Mouse (Mus musculus) 3134 (cell line): ENCODE data around the gene Crbn.

Source experiments
- DNase-seq: peaks from one replicate; pipeline ENCODE4 v3.0.0-alpha.2; 2011; ENCODE audit warnings: low spot score; ENCODE audit not compliant: insufficient read length; ENCODE audit errors: extremely low read depth

Crbn gene

DNA sequence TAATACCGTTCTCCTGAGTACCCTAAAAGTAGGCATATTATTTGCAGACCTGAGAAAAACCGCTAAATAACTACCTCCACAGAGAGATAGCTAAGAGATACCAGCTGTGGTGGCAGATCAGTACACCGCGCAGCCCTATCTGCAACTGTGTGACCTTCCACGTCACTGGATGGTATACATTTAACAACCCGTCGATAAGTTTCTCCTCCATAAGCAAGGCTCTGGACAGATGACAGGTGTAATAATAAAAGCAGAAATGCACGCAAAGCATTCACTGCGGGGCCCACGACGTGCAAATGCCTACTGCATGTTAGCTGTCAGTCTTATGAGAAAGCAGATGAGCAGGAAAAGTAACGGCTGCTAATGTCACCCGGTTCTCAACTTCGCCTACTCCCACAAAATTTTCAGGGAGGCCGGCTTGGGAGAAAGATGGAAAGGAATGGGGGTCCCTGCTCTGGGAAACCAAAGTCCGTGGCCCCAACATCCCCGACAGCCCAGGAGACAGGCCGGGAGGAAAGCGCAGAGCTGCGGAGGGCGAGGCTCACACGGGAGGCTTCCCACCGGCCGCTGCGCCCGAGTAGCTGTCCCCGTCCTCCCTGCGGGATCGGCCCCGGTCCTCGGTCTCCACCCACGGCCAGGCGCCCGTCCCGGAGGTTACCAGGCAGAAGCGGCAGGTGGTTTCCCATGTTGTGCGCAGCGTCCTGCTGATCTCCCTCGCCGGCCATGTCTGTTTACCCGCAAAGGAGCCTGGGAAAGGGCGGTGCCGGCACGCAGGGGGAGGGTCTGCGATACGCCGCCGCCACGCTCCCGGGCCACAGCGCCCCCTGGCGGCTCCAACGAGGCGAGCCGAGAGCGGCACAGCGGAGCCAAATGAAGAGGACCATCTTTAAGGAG, at the start of gene Crbn:
Gene Crbn, minus strand, starts transcription at position 745 of the 894 bp plus-strand sequence.
- DNase-seq, result peak; percentile 89

DNA sequence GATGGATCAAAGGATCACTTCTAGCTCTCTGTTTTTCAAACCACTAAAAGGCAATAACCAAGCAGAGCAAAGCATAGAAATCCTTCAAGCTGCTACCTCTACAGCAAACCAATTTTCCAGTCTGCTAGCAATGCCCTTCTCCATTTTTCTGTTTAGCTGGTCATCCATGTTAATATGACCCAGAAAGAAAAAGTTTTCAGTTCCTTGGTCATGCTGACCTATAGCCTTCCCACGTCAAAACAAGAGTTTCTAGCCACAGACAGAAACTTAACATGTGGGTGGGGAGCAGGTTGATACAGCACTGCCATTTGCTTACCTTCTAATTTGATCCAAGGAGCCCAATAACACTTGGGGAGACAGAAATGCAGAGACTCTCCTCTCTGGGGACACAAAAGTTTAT, 40.3 kb upstream of the Crbn start:
- DNase-seq, result no peak

DNA sequence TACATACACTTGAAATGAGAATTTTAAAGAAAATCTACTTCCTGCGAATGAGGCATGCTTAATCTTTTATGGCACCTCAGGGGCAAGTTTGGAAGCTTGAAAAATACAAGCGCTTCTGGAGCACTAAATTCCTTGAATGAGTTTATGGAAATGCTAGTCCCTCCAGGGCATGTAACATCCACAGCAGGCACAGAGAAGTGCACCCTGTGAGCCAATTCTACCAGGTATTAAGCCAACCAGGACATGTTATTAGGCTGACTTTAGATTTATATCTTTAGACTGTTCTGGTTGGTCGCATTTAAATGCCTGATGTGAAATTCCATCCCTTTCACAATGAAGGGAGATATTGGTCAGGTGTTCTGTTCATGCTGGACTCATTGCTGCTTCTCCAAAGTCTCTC, 38.2 kb upstream of the Crbn start:
- DNase-seq, result no peak

DNA sequence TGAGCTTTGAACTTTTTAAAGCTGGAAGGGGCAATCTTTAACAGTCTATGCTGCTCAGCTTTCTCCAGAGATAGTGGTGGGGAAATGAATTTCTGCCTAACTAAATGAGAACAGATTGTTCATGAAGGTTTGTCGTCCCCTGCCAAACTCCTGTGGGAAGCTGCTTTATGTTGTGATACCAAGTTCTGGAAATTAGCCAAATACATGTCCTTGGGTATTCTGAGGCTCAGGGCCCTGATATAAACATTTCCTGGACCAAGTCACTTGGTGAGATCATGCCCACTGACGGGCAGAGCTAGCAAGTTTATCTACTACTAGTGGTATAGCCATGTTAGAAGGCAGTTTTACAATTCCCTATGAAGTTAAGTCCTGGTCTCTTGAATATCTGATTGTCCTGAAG, 35.4 kb upstream of the Crbn start:
- no peak for DNase-seq

DNA sequence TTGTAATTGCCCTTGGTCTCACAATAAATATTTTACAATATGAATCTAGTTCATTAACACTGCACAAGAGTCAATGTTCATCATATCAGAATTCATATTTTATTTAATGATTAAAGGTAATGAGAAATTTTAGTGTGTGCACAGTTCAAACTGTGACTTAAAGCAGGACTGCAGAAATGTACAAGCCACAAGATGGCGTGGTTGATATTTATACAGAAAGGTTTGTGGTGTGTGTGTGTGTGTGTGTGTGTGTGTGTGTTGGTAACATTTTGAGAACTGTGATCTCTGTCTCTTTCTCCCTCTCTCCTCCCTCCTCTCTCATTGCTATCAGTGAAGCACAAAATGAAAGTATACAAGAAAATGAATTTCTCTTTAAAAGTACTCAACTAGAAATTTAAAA, 22.5 kb upstream of the Crbn start:
- DNase-seq, result peak; percentile 18

DNA sequence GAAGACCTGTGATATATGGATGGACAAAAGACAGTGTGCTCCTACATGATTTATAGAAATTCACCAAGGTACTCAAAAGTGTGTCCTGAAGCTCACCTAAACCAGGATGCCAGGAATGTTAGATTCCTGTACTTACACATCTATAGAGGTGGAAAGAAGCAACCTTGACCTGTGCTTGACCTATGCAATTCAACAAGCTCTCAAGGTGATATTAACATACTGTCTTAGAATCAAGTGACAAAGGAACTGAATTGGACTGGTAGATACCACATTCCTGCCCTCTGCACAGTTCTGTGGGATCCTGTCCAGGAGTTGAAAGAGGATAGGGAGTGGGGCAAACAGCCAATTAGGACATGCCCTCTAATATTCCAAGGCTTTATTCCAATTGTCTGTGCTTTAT, 20.7 kb upstream of the Crbn start:
- no peak for DNase-seq

DNA sequence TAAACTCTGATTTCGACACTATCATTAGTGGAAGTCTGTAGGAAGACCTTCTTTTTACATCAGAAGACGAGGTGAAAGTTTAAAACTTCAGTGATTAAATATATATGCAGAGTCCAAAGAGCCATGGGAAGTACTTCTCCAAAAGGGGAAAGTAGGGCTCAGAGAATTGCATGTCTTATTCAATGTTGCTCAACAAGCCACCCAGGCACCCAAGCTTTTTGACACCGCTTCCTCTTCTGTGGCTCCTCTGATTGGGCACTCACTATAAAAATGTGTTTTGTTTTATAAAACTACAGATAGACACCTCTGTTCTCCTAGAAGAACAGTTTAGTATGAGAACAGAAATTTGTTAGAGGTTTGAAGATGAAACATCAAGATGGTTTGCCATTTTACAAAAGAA, 20.0 kb upstream of the Crbn start:
- DNase-seq, result no peak

DNA sequence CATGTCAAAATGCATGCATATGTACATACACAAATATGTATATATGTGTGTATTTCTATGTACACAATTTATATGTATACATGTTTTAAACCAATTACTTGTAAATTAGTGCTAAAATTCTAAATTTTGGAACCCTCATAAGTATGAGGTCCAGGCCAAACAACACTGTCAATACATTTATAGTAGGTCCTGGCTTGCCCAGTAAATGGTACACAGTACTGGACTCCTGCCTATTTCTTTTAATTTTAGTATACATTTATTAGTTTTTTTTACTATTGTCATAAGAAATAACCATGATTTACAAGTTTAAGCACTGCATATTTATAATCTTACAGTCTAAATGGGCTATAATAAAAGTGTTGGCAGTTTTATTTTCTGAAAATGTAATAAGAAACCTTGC, 19.4 kb upstream of the Crbn start:
- no peak for DNase-seq

DNA sequence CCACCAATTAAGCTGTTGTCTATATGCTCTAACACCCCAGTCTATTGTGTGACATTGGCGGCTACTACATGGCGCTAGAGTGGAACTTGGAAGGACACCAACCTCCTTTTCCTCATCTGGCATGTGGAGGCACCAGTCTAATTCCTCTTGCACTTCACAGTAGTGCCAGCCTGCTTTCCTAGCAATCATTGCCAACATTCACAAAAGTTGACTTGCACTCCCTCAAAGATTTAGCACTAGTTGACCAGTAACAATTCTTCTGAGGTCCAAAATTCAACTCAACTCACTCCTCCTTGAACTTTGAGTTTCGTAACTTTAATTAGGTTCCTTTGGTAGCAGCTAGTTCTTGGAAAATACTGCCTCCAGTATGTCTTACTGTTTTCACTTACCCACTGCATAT, 10.8 kb upstream of the Crbn start:
- DNase-seq, result no peak

DNA sequence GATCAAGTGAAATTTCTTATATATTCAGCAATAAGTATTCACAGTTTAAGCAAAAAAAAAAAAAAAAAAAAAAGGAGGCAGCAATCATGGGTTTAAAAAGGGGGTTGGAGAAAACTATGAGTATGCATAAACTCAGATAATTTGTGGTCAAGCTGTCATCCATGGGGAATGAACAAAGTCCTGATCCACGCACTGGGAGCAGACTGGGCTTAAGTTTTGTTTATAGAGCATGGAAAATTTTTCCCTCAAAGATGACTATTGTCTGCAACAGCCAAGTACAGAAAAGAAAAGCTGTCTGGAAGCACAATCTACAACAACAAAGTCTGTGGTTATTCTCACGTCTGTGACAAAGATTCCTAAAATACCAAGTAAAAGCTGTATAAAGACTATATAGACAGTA, 9.3 kb upstream of the Crbn start:
- no peak for DNase-seq

DNA sequence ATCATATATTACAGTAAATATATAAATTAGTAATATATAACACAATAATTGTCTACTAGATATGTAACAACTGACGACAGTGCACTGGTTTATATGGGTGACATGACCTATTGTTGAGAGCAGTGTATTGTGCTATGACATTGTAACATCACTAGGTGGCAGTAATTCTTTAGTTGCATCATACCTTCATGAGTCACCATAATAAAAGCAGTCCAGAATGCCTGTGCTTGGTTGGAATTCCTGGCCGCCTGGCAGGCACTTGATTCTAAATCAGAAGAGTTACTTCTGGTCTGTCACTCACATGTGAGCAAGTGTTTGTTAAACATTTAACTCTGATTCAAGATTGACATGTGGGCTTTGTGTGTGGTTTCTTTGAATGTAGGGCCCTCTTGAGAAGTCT, 5.0 kb upstream of the Crbn start:
- DNase-seq, result peak; percentile 46

DNA sequence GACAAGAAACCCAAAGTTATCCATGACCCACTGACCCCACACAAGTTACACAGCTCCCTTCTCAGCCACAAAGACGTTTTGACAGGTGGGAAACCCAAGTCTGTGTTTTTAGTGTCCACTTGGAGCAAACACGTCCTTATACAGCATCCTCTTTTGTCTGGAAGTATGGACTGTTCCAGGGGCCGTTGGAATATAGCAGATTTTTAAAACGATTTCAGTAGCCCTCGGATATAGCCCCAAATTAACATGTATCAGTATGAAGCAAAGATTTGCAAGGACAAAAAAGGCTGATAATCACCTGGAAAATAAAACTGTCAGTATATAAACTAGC, 315 bp upstream of the Crbn start:
- DNase-seq, result no peak

DNA sequence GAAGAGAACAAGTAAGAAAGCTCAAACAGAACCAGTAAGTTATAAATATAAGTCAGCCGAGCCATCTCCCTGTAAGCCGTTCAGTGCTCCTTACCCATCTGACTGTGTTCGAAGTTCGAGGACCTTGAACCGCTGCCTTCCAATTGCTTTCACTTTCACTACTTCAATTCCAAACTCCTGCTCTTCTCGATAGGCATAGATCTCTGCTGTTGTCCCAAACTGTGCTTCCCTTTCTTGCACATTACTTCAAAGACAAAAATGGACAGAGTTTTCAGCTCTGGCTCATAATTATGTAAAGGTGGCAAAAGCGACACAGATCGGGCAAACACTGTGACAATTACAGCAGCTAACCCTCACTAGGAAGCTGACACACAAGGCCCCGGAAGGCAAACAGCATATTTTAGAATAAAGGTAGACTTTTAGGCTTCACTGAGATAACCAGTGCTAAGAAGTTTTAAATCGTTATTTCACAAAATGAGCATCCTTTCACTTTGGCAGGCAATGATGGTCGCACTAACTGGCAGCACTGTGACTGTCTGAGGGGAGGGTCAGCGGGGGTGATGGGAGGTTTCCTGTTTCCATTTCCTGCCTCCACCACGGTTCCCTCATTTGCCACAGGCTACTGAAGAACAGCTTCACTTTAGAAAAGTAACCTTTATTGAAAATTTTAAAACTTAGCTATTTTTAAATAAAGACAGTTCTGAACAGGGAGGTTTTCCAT, 5.6 kb downstream of the Crbn start:
- DNase-seq, result no peak

DNA sequence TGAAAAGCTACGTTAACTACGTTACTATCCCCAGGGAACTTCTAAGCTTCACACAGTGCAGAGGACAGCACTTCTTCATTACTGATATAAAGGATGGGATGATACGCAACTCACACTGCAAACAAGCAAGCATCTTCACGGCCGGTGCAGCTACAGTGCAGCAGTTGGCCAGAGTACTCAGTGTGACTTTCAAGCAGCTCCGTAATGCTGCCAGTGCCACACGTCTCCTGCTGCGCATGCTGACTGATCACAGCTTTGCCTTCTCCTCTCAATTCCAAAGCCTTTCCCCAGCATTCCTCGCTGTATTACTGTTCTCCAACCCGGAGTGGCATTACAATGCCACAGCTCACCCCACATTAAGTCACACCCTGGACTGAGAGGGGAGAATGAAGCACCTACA, 6.3 kb downstream of the Crbn start:
- no peak for DNase-seq

DNA sequence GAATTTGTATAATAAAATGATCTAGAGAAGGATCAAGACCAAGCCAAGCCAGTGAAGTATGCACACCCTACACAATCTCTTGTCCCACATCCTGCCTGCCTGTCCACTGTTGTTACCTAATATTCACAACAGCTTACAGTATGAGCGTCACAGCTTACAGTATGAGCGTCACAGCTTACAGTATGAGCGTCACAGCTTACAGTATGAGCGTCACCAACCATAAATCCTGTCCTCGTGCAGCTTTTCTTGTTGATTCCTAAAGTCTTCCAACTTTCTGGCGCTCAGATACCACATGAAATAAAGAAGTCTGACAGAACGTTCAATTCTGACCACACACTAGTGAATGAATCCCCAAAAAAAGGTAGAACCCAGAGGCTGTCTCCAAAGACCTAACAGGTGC, 6.8 kb downstream of the Crbn start:
- no peak for DNase-seq

DNA sequence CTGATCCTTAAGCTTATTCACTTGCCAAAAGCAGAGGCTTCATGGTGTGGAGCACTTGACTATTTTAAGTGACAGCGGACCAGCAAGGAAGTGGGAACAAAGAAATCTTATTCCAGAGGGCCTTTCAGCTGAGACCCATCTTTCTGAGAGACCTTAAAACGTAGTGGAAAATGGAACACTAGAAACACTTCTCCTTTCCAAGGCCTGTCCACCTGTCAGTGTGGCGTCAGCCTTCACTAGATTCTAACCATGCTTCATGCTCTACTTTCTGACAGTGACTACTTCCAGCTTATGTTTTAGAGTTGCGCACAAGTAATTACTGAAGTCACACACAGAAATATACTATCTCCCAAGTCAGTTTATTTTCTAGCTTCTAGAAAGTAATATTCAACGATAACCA, 7.4 kb downstream of the Crbn start:
- DNase-seq, result no peak

DNA sequence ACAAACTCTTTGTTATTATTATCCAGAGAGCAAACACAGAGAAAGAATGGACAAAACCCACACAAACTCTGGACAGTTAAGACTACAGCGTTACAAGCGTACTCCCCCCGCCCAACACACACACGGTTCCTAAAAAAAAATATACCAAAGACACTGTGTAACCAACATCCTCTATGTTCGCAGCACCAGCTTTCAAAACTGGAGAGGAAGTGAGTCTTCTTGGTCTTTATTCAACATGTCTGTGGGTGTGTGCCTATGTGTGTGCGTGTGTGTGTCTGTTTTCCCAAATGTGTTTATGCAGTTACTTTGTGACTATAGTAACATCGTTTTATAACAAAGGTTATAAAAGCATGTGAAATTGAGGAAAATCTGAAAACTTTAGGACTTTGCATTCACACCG, 8.4 kb downstream of the Crbn start:
- DNase-seq, result no peak

DNA sequence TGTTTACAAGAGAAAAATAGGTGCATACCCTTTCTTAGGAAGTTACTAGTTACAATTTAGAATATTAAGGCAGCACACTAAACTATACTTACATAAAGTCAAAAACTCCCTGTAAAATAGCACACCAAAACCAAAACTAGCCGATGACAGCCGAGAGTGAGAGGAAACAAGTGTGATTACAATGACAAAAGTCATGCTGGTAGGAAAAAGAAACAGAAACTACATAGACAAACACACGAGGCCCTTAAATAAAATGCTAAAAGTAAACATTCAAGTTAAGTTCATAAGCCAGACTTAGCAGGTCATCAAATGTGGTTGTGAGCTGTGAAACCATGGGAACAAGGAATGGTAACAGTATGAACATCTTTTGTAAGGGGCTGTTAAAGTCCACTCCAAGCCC, 12.7 kb downstream of the Crbn start:
- DNase-seq, result no peak

DNA sequence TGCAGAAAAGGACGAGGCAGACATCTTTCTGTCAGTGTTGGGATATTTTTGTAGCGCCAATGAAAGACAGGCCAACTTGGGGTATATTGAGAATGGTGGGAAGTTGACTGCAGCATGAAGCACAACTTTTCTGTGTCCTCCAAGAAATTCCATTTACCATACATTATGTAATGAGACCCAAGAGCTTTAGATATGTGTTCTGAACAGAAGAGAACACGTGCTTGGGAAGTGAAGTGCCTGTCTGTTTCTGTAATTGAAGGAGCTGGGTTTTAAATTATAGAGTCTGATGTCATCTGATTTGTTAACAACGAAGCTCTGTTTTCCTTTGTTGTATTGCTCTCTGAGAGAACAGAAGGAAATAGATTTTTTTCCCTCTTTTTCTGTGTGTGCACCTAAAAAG, 29.8 kb downstream of the Crbn start:
- DNase-seq, result no peak

DNA sequence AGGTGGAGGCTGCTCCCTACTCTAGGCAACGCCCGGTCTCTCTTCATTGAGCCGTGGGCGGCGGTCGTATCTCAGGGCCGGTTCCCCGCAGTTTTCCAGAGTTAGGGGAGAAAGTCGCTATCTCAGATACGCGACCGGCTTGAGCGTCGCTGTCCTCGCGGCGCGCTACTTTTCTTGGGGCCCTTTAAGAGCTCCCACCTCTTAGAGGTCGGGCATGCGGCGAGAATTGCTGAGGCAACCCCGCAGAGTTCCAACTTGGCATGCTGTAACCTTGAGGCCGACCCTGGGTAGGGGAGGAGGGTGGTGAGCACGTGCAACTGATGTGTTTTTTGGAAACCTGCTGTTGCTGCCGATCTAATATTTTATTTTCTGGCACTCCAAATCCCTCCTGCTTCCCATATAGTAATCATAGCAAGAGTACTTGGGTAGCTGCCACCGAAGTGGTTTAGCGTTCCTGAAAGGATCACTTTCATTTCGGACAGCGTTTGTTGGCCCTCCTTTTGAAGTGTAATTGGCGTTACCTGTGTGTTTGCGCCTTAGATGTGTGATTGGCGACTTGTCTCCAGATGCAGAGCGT, 30.5 kb downstream of the Crbn start:
- no peak for DNase-seq

DNA sequence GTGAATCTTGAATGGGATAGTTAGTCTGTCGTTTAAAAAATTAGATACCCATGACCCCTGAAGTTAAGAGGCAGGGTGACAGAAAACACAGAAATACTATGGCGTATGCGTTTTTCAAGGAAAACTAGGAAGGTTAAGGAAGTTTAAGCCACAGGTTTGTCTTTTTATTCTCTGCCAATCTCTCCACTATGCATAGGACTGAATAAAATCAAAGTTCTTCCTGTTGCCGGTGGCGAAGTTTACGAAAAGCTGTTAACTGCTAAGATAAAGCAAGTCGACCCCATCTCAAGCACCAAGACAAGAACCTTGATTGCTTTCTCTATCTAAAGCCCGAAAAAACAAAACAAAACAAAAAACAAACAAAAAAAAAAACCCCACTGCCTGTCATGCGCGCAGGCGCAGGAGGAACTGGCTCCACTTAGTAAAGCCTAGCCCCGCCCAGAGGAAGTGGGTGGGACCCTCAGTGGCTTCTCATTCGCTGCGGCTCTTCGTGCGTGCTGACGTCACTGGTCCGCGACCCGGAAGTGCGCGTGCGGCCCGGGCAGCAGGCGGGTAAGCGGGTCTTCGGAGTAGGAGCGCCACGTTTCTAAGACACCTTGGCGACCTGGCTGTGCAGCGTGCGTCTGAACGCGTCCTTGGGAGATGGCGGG, 31.1 kb downstream of the Crbn start, which contains the start of gene Trnt1:
Gene Trnt1, plus strand, starts transcription at position 481 of the 650 bp plus-strand sequence.
- peak; percentile 98 for DNase-seq
